Mouse (Mus musculus) olfactory bulb, adult 2 months (tissue): Measurements from ENCODE around the gene Usp4.

Experiments used
- CTCF ChIP-seq: fragments of 200-500 bp; IDR thresholded peaks from 2 replicates; pipeline ENCODE4 v1.5.1; 2012; ENCODE audit warnings: low read depth, mild to moderate bottlenecking, low read length, moderate library complexity; ENCODE audit not compliant: insufficient read depth
- POLR2A ChIP-seq: fragments of 200-500 bp; IDR thresholded peaks from 2 replicates; pipeline ENCODE4 v1.6.1; 2012; ENCODE audit warnings: mild to moderate bottlenecking, low read depth, low read length, moderate library complexity; ENCODE audit not compliant: insufficient read depth

- TF ChIP-seq CTCF (no peak), POLR2A (no peak)
Observed at GRCm38 (mm10) chr9:108349727-108350126, 2.1 kb downstream of the Usp4 start.
